Mouse (Mus musculus): Measurements from ENCODE around the gene Serac1. TPM values are rescaled to one million over a fixed set of nuclear protein-coding genes. Genes with fewer than 3 reads are reported as not detected.

The Serac1 gene
- polyA plus RNA-seq, 1 experiment from 2014 or later, result 5.3 TPM

Other genes starting within 250 kb of the Serac1 start
- gene Snx9, start 238.4 kb downstream of the Serac1 start, polyA plus RNA-seq (2014; fragmentation: Nextera tagmentation; extraction: Ambion mirVana), result 39.9 and 40.5 TPM in 2 replicates
- 7.5 and 10.3 TPM in 2 replicates for gene Synj2, start 138.5 kb downstream of the Serac1 start, polyA plus RNA-seq (2014; fragmentation: Nextera tagmentation; extraction: Ambion mirVana)
- gene Gtf2h5, start within 50 bp of the Serac1 start, polyA plus RNA-seq (2014; fragmentation: Nextera tagmentation; extraction: Ambion mirVana), result 167 and 175 TPM in 2 replicates
- gene Tulp4, start 26.7 kb upstream of the Serac1 start, polyA plus RNA-seq (2014; fragmentation: Nextera tagmentation; extraction: Ambion mirVana), result 86.9 and 100 TPM in 2 replicates
- gene Tmem181a, start 177.1 kb upstream of the Serac1 start, polyA plus RNA-seq (2014; fragmentation: Nextera tagmentation; extraction: Ambion mirVana), result 26.5 and 26.6 TPM in 2 replicates
- gene Dynlt1a, start 237.8 kb upstream of the Serac1 start, polyA plus RNA-seq (2014; fragmentation: Nextera tagmentation; extraction: Ambion mirVana), result 16.5 and 20.1 TPM in 2 replicates